Mouse (Mus musculus) CH12.LX (cell line): Measurements from ENCODE around the gene Pttg1ip. TPM values are rescaled to one million over a fixed set of nuclear protein-coding genes. Genes with fewer than 3 reads are reported as not detected.

ENCODE experiments used
- DNase-seq: peaks from one replicate; pipeline ENCODE4 v3.0.0-alpha.2; 2013; ENCODE audit errors: extremely low read depth
- H3K27ac ChIP-seq: 2 replicates; pipeline ENCODE4 v1.5.1; 2012; ENCODE audit warnings: low read depth, mild to moderate bottlenecking, control low read depth, moderate library complexity; ENCODE audit not compliant: insufficient read depth
- H3K27me3 ChIP-seq: replicated peaks from 2 replicates; pipeline ENCODE3; 2012; ENCODE audit warnings: inconsistent platforms
- H3K36me3 ChIP-seq, 2 experiments: replicated peaks in 1 of 2; 2 replicates each; pipeline versions ENCODE3 to v1.6.1; 2012; ENCODE audit warnings: inconsistent platforms in 1 of 2, low read length in 1 of 2, mild to moderate bottlenecking in 1 of 2, mixed read lengths in 1 of 2, moderate library complexity in 1 of 2; ENCODE audit not compliant: control insufficient read depth in 1 of 2, insufficient read depth in 1 of 2
- H3K4me1 ChIP-seq, 2 experiments: 2 replicates each; pipeline ENCODE4 v1.6.1; 2012; ENCODE audit warnings: inconsistent platforms in 1 of 2, moderate library complexity in 1 of 2; ENCODE audit not compliant: insufficient read depth in 2 of 2, control insufficient read depth in 1 of 2
- H3K4me2 ChIP-seq: 2 replicates; pipeline ENCODE4 v1.6.1; 2012; ENCODE audit warnings: low read depth, mild to moderate bottlenecking, control low read depth; ENCODE audit not compliant: poor library complexity, insufficient read depth, severe bottlenecking
- H3K4me3 ChIP-seq, 3 experiments: fragments of 150-350 bp in 1 of 3; sonication (generic) in 1 of 3; replicated peaks in 1 of 3; 2 replicates each; pipeline versions ENCODE3 to v1.5.1; 2011 to 2012; ENCODE audit warnings: low read depth in 2 of 3, low read length in 2 of 3, mild to moderate bottlenecking in 2 of 3, moderate library complexity in 2 of 3, control low read depth in 1 of 3, improper control_type of control experiment in 1 of 3, inconsistent platforms in 1 of 3, mixed read lengths in 1 of 3; ENCODE audit not compliant: poor library complexity in 1 of 3
- H3K79me2 ChIP-seq: replicated peaks from 2 replicates; pipeline ENCODE4 v1.6.1; 2012; ENCODE audit warnings: mild to moderate bottlenecking, moderate library complexity; ENCODE audit not compliant: control insufficient read depth, poor library complexity, insufficient read depth, severe bottlenecking; ENCODE audit errors: extremely low read depth
- H3K9ac ChIP-seq: 2 replicates; pipeline ENCODE4 v1.6.1; 2012; ENCODE audit warnings: low read depth, mild to moderate bottlenecking, control low read depth, moderate library complexity; ENCODE audit not compliant: insufficient read depth
- H3K9me3 ChIP-seq: replicated peaks from 2 replicates; pipeline ENCODE3; 2012; ENCODE audit warnings: low read length, inconsistent platforms, mixed read lengths
- BHLHE40 ChIP-seq: IDR thresholded peaks from 2 replicates; pipeline ENCODE4 v1.6.1; 2011; ENCODE audit warnings: mild to moderate bottlenecking, low read depth, low read length, improper control_type of control experiment
- CHD2 ChIP-seq: IDR thresholded peaks from 2 replicates; pipeline ENCODE4 v1.6.1; 2011; ENCODE audit warnings: low read length, improper control_type of control experiment
- CTCF ChIP-seq, 2 experiments: IDR thresholded peaks in 1 of 2; conservative IDR thresholded peaks in 1 of 2; 2 replicates each; pipeline ENCODE4 v1.5.1; 2011 to 2012; ENCODE audit warnings: low read depth in 2 of 2, low read length in 2 of 2, improper control_type of control experiment in 1 of 2, inconsistent platforms in 1 of 2, mild to moderate bottlenecking in 1 of 2, moderate library complexity in 1 of 2
- ELF1 ChIP-seq: IDR thresholded peaks from 2 replicates; pipeline ENCODE4 v1.6.1; 2014; ENCODE audit warnings: low read depth, mild to moderate bottlenecking, inconsistent platforms, low read length, improper control_type of control experiment
- IRF4 ChIP-seq: IDR thresholded peaks from 2 replicates; pipeline ENCODE4 v1.6.1; 2014; ENCODE audit warnings: low read depth, mild to moderate bottlenecking, inconsistent platforms, low read length, improper control_type of control experiment
- JUND ChIP-seq: conservative IDR thresholded peaks from 2 replicates; pipeline ENCODE4 v1.6.1; 2011; ENCODE audit warnings: low read depth, low read length, improper control_type of control experiment
- MAZ ChIP-seq: IDR thresholded peaks from 2 replicates; pipeline ENCODE4 v1.6.1; 2012; ENCODE audit warnings: low read depth, mild to moderate bottlenecking, inconsistent platforms, low read length, improper control_type of control experiment, moderate library complexity
- MEF2A ChIP-seq: IDR thresholded peaks from 2 replicates; pipeline ENCODE4 v1.6.1; 2014; ENCODE audit warnings: low read depth, mild to moderate bottlenecking, inconsistent platforms, low read length, improper control_type of control experiment, borderline replicate concordance
- RAD21 ChIP-seq: IDR thresholded peaks from 2 replicates; pipeline ENCODE4 v1.6.1; 2011; ENCODE audit warnings: low read depth, mild to moderate bottlenecking, low read length, improper control_type of control experiment, moderate library complexity
- SIN3A ChIP-seq: IDR thresholded peaks from 2 replicates; pipeline ENCODE4 v1.6.1; 2012; ENCODE audit warnings: low read length, improper control_type of control experiment, inconsistent platforms
- TBP ChIP-seq: conservative IDR thresholded peaks from 2 replicates; pipeline ENCODE4 v1.6.1; 2011; ENCODE audit warnings: low read depth, low read length, improper control_type of control experiment
- USF1 ChIP-seq: IDR thresholded peaks from 2 replicates; pipeline ENCODE4 v1.6.1; 2014; ENCODE audit warnings: low read depth, mild to moderate bottlenecking, inconsistent platforms, low read length, improper control_type of control experiment
- ZC3H11A ChIP-seq: IDR thresholded peaks from 2 replicates; pipeline ENCODE4 v1.6.1; 2012; ENCODE audit warnings: low read depth, mild to moderate bottlenecking, inconsistent platforms, low read length, improper control_type of control experiment
- dilution Hi-C: fragments of 300-500 bp; cut with MboI; formaldehyde crosslinking; loops from 2 replicates; pipeline ENCODE4 v1.14.3; 2020; ENCODE audit warnings: low sequenced_read_pairs; ENCODE audit not compliant: extremely low pct_unique_long_range_greater_than_20kb, extremely low pct_ligation_motif_present
- in situ Hi-C: fragments of 300-500 bp; cut with MboI; formaldehyde crosslinking; loops from 3 replicates; pipeline ENCODE4 v1.14.3; 2019; ENCODE audit warnings: low sequenced_read_pairs, low pct_ligation_motif_present, low pct_unique_long_range_greater_than_20kb, mixed read lengths
- polyA plus RNA-seq: library from polyadenylated mRNA; unstranded; fragments of >175 nt; gene quantifications from 2 replicates; pipeline ENCODE4 v1.2.1, GENCODE M21; 2012; ENCODE audit warnings: low read depth; ENCODE audit not compliant: insufficient read length
- total RNA-seq, 2 experiments: library from RNA; depleted of rRNA; stranded (reverse); fragments of 300-350 nt in 1 of 2; fragments of >200 nt in 1 of 2; gene quantifications; 2 replicates each; pipeline ENCODE4 v1.2.3; 2012 to 2014

Gene Pttg1ip
- total and polyA plus RNA-seq, 3 experiments: 18.9 to 25.3 (median 20.7) TPM

DNA sequence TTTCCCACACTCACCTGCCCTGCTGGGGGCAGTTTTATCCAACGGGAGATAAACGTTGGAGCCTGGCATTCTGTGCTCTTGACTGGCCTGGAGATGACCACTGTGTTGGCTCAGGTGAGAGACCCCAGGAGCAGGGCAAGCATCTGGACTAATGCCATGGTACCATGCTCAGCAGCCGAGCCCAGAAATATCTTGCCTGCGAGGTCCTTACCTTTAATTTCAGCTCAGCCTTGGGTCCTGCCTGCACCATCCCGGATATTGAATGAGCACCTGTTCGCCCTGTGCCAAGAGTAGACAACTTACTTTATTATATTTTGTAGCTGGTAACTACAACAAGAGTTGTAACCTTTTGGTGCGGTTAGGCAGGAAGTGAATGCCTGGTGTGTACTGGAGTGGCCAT is 25.3 kb downstream of the Pttg1ip start (continued):
- TF ChIP-seq CHD2: no peak
- no peak for TF ChIP-seq MEF2A
- TF ChIP-seq MAZ: no peak
- TF ChIP-seq USF1: no peak
- TF ChIP-seq BHLHE40: no peak
- TF ChIP-seq TBP: no peak

DNA sequence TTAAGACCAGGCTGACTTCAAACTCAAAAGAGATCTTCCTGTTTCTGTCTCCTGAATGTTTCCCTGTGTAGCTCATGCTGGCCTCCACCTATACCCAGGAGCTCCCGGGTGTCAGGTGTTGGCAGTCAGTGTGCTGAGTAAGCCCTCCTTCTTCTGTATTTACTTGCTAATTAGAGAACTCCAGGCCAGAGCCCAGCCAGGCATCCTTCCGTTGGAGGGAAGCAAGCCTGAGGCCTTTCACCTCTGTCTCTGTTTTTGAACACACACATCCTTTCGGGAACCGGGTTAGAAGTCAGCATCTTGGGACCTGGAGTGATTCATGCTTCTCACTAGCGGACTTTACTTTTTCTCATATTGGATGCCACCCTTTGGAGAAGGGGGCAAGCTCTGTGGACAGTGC is 25.9 kb downstream of the Pttg1ip start:
- peak overlapping the region; percentile 77 for H3K9ac ChIP-seq
- H3K4me3 ChIP-seq: peak overlapping the region; percentile 77 to 97 (median 82)
- no peak overlapping the region for H3K27ac ChIP-seq
- H3K27me3 ChIP-seq: no peaks in the 10 kb centered on the region
- H3K4me1 ChIP-seq: peaks cover 5 to 14% of the 10 kb centered on the region in 2 experiments
- H3K79me2 ChIP-seq: peaks cover 13% of the 10 kb centered on the region
- dilution Hi-C loops: no loop called here
- peak; percentile 23 for DNase-seq
- in situ Hi-C loops: no loop called here
- H3K36me3 ChIP-seq: peaks cover 17 to 46% of the 10 kb centered on the region in 2 experiments
- TF ChIP-seq SIN3A: no peak
- peaks cover 7% of the 10 kb centered on the region for H3K9me3 ChIP-seq
- H3K4me2 ChIP-seq: peak overlapping the region; percentile 74

DNA sequence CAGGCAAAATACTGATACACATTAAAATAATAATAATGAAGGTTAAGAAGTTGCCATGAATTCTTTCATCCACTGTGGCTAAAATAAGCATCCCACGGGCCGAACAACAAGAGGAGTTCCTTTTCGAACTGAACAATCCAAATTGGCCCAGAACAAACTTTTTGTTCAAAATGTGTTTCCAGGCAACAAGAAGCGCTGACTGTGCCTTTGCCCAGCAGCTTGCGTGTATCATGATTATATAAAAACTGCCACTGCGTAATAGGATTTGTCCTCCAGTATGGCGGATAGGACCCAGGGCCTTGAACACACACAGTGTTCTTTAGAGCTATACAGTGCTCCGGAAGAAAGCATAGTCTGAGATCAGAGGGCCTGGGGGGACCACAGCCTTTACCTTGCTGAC is 27.1 kb downstream of the Pttg1ip start:
- dilution Hi-C loops: no loop called here
- H3K4me1 ChIP-seq: peaks cover 5 to 14% of the 10 kb centered on the region in 2 experiments
- H3K9ac ChIP-seq: no peak overlapping the region
- in situ Hi-C loops: no loop called here
- peaks cover 7% of the 10 kb centered on the region for H3K9me3 ChIP-seq
- H3K79me2 ChIP-seq: peaks cover 13% of the 10 kb centered on the region
- peaks cover 24 to 57% of the 10 kb centered on the region in 2 experiments for H3K36me3 ChIP-seq
- DNase-seq: no peak
- H3K4me3 ChIP-seq: no peak overlapping the region
- H3K4me2 ChIP-seq: no peak overlapping the region
- no peak overlapping the region for H3K27ac ChIP-seq
- H3K27me3 ChIP-seq: no peaks in the 10 kb centered on the region
- TF ChIP-seq RAD21: no peak
- no peak for TF ChIP-seq IRF4
- no peak for TF ChIP-seq ZC3H11A
- no peak for TF ChIP-seq MAZ
- no peak for TF ChIP-seq ELF1
- TF ChIP-seq CTCF (conservative IDR thresholded peaks at IDR 0.05 in 1 of 2, IDR thresholded peaks at IDR 0.05 in 1 of 2; ENCODE audit: low read depth in 2 of 2, low read length in 2 of 2): no peak
- TF ChIP-seq JUND: no peak
- TF ChIP-seq, all 38 proteins: peak for 0
